Mouse (Mus musculus): ENCODE results near the gene Swsap1. TPM values are rescaled to one million over a fixed set of nuclear protein-coding genes. Genes with fewer than 3 reads are reported as not detected.

The Swsap1 gene
- polyA plus RNA-seq, 1 experiment = 8.9 TPM

GRCm38 (mm10) chr9:21934021-21934420 is 21.5 kb upstream of the Swsap1 start:
- Histone ChIP-seq H3K27me3 (ENCODE audit: control insufficient read depth, insufficient read depth, insufficient read length) (no peaks in the 10 kb centered on the region), H3K4me3 (no peak overlapping the region), H3K79me2 (ENCODE audit: control insufficient read depth, insufficient read depth) (peaks cover 3% of the 10 kb centered on the region), H3ac (ENCODE audit: control insufficient read depth, insufficient read length) (no peak overlapping the region), H3K36me3 (ENCODE audit: control insufficient read depth, insufficient read depth) (no peaks in the 10 kb centered on the region), H3K4me2 (ENCODE audit: low read depth) (no peak overlapping the region)
- TF ChIP-seq USF1 (IDR thresholded peaks at IDR 0.05; ENCODE audit: low read depth) (no peak), SRF (IDR thresholded peaks at IDR 0.05; ENCODE audit: control insufficient read depth, insufficient read length, low read depth) (no peak), MAX (IDR thresholded peaks at IDR 0.05; ENCODE audit: low read depth) (no peak), E2F4 (IDR thresholded peaks at IDR 0.05; ENCODE audit: insufficient read depth) (no peak), CEBPB (IDR thresholded peaks at IDR 0.05; ENCODE audit: insufficient read depth, poor library complexity, severe bottlenecking) (no peak), POLR2A (IDR thresholded peaks at IDR 0.05; ENCODE audit: insufficient read length, low read depth) (no peak), TCF3 (IDR thresholded peaks at IDR 0.05; ENCODE audit: insufficient read length, low read depth) (no peak), MYOD1 (IDR thresholded peaks at IDR 0.05; ENCODE audit: control insufficient read depth in 1 of 3, insufficient read length in 2 of 3, low read depth in 2 of 3) (no peak), REST (IDR thresholded peaks at IDR 0.05; ENCODE audit: insufficient read depth, insufficient read length) (no peak)

GRCm38 (mm10) chr9:21935466-21936131 is 20.0 kb upstream of the Swsap1 start:
- Histone ChIP-seq H3ac (ENCODE audit: control insufficient read depth, insufficient read length) (no peak overlapping the region), H3K4me3 (no peak overlapping the region), H3K4me2 (ENCODE audit: low read depth) (no peak overlapping the region), H3K79me2 (ENCODE audit: control insufficient read depth, insufficient read depth) (peaks cover 3% of the 10 kb centered on the region), H3K36me3 (ENCODE audit: control insufficient read depth, insufficient read depth) (no peaks in the 10 kb centered on the region), H3K27me3 (ENCODE audit: control insufficient read depth, insufficient read depth, insufficient read length) (no peaks in the 10 kb centered on the region)
- TF ChIP-seq CEBPB (IDR thresholded peaks at IDR 0.05; ENCODE audit: insufficient read depth, poor library complexity, severe bottlenecking) (no peak), E2F4 (IDR thresholded peaks at IDR 0.05; ENCODE audit: insufficient read depth) (no peak), TCF12 (IDR thresholded peaks at IDR 0.05; ENCODE audit: insufficient read depth, poor library complexity, severe bottlenecking) (no peak), MAX (IDR thresholded peaks at IDR 0.05; ENCODE audit: low read depth) (no peak), USF1 (IDR thresholded peaks at IDR 0.05; ENCODE audit: low read depth) (no peak), REST (IDR thresholded peaks at IDR 0.05; ENCODE audit: insufficient read depth, insufficient read length) (no peak), POLR2A (IDR thresholded peaks at IDR 0.05; ENCODE audit: insufficient read length, low read depth) (no peak), SRF (IDR thresholded peaks at IDR 0.05; ENCODE audit: control insufficient read depth, insufficient read length, low read depth) (no peak), MYOD1 (IDR thresholded peaks at IDR 0.05; ENCODE audit: control insufficient read depth in 1 of 3, insufficient read length in 2 of 3, low read depth in 2 of 3) (no peak), TCF3 (IDR thresholded peaks at IDR 0.05; ENCODE audit: insufficient read length, low read depth) (no peak), POLR2AphosphoS2 (IDR thresholded peaks at IDR 0.05; ENCODE audit: insufficient read length, low read depth) (no peak), MYOG (IDR thresholded peaks at IDR 0.05; ENCODE audit: control insufficient read depth in 1 of 3, insufficient read depth in 1 of 3, insufficient read length in 2 of 3, low read depth in 2 of 3) (no peak)

DNA sequence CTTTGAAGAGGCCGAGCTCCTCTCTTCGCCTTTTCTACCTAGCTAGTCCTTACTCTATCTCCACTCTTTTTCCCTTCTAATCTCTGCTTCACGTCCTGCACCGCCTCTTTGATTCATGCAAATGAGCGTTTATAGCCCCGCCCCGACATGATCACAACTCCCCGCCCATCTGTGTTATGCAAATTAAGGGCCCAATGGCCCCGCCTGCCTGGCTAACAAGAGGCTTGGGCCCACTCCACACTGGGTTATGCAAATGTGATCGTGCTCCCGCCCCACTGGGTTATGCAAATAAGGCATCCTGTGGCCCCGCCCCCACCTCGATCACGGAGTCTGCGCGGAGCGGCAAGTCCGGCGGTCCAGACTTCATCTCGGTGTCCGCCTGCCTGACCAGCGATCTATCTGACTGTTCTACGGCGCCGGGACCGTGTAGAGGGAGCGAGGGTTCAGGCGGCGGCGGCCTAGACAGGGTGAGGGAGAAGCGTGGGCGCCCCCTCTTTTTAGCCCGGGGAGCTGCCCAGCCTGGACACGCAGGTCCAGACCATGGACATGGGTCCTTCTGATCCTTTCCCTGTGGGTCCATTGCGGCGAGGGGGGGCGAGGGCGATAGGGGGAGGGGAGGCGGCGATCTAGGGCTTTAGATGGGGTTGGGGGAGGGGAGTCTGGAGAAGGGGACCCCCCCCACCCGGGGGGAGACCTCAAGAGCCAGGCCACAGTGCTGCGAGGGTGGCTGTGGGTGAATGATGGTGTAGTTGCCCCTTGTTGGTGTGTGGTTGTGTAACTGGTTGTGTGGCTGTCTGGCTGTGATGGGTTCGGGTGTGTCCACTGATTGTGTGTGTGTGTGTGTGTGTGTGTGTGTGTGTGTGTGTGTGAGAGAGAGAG is 18.6 kb upstream of the Swsap1 start, which contains the start of gene Plppr2:
TSS of gene Plppr2 (plus strand) at position 342 of the 879 bp plus-strand sequence.
- peaks cover 3% of the 10 kb centered on the region for H3K79me2 ChIP-seq (ENCODE audit: control insufficient read depth, insufficient read depth)
- H3K36me3 ChIP-seq (ENCODE audit: control insufficient read depth, insufficient read depth) = no peaks in the 10 kb centered on the region
- no peaks in the 10 kb centered on the region for H3K27me3 ChIP-seq (ENCODE audit: control insufficient read depth, insufficient read depth, insufficient read length)
- H3K4me3 ChIP-seq = peak within 1 kb of the TSS; percentile 34
- TF ChIP-seq CEBPB (IDR thresholded peaks at IDR 0.05; ENCODE audit: insufficient read depth, poor library complexity, severe bottlenecking) (no peak), SRF (IDR thresholded peaks at IDR 0.05; ENCODE audit: control insufficient read depth, insufficient read length, low read depth) (peak; percentile 77), MAX (IDR thresholded peaks at IDR 0.05; ENCODE audit: low read depth) (no peak), E2F4 (IDR thresholded peaks at IDR 0.05; ENCODE audit: insufficient read depth) (no peak), TCF12 (IDR thresholded peaks at IDR 0.05; ENCODE audit: insufficient read depth, poor library complexity, severe bottlenecking) (no peak), USF1 (IDR thresholded peaks at IDR 0.05; ENCODE audit: low read depth) (no peak), MYOG (IDR thresholded peaks at IDR 0.05; ENCODE audit: control insufficient read depth in 1 of 3, insufficient read depth in 1 of 3, insufficient read length in 2 of 3, low read depth in 2 of 3) (no peak), TCF3 (IDR thresholded peaks at IDR 0.05; ENCODE audit: insufficient read length, low read depth) (no peak), REST (IDR thresholded peaks at IDR 0.05; ENCODE audit: insufficient read depth, insufficient read length) (no peak), POLR2AphosphoS2 (IDR thresholded peaks at IDR 0.05; ENCODE audit: insufficient read length, low read depth) (peak; percentile 74), MYOD1 (IDR thresholded peaks at IDR 0.05; ENCODE audit: control insufficient read depth in 1 of 3, insufficient read length in 2 of 3, low read depth in 2 of 3) (no peak), POLR2A (IDR thresholded peaks at IDR 0.05; ENCODE audit: insufficient read length, low read depth) (peak; percentile 69)
- H3K4me2 ChIP-seq (ENCODE audit: low read depth) = peak within 1 kb of the TSS; percentile 74
- peak within 1 kb of the TSS; percentile 60 for H3ac ChIP-seq (ENCODE audit: control insufficient read depth, insufficient read length)

GRCm38 (mm10) chr9:21937711-21938175 is 17.8 kb upstream of the Swsap1 start:
- TF ChIP-seq MYOG (IDR thresholded peaks at IDR 0.05; ENCODE audit: control insufficient read depth in 1 of 3, insufficient read depth in 1 of 3, insufficient read length in 2 of 3, low read depth in 2 of 3) (no peak), POLR2AphosphoS2 (IDR thresholded peaks at IDR 0.05; ENCODE audit: insufficient read length, low read depth) (no peak), USF1 (IDR thresholded peaks at IDR 0.05; ENCODE audit: low read depth) (no peak), MYOD1 (IDR thresholded peaks at IDR 0.05; ENCODE audit: control insufficient read depth in 1 of 3, insufficient read length in 2 of 3, low read depth in 2 of 3) (no peak), TCF12 (IDR thresholded peaks at IDR 0.05; ENCODE audit: insufficient read depth, poor library complexity, severe bottlenecking) (no peak)
- Histone ChIP-seq H3K36me3 (ENCODE audit: control insufficient read depth, insufficient read depth) (no peaks in the 10 kb centered on the region), H3K79me2 (ENCODE audit: control insufficient read depth, insufficient read depth) (peaks cover 3% of the 10 kb centered on the region), H3K27me3 (ENCODE audit: control insufficient read depth, insufficient read depth, insufficient read length) (no peaks in the 10 kb centered on the region), H3ac (ENCODE audit: control insufficient read depth, insufficient read length) (peak overlapping the region; percentile 60), H3K4me2 (ENCODE audit: low read depth) (peak overlapping the region; percentile 74), H3K4me3 (peak overlapping the region; percentile 34)

Data from myocyte (in vitro differentiated cells).